Mouse (Mus musculus) telencephalon, adult 2 months (tissue): ENCODE measurements around the gene Abtb1.

Experiments
- DNase-seq: peaks from one replicate; pipeline ENCODE4 v3.0.0-alpha.2; 2011; ENCODE audit warnings: low read depth, low spot score

The Abtb1 gene

DNA sequence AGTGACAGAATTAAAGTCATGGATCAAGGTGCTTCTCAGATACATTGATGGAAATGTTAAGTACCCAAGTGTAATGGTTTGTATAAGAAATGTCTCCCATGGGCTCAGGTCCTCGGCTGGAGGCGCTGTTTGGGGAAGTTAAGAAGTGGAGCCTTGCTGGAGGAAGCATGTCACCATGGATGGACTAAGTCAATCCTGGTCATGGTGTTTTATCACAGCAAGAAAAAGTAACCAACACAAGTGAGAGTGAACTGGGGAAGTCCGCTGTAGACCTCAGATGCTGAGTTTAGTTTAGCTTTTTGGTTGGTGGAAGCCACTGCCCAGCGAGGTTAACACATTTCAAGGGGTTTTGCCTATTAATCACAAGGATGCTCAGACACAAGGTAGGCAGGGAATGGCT is 12.2 kb downstream of the Abtb1 start:
- no peak for DNase-seq

DNA sequence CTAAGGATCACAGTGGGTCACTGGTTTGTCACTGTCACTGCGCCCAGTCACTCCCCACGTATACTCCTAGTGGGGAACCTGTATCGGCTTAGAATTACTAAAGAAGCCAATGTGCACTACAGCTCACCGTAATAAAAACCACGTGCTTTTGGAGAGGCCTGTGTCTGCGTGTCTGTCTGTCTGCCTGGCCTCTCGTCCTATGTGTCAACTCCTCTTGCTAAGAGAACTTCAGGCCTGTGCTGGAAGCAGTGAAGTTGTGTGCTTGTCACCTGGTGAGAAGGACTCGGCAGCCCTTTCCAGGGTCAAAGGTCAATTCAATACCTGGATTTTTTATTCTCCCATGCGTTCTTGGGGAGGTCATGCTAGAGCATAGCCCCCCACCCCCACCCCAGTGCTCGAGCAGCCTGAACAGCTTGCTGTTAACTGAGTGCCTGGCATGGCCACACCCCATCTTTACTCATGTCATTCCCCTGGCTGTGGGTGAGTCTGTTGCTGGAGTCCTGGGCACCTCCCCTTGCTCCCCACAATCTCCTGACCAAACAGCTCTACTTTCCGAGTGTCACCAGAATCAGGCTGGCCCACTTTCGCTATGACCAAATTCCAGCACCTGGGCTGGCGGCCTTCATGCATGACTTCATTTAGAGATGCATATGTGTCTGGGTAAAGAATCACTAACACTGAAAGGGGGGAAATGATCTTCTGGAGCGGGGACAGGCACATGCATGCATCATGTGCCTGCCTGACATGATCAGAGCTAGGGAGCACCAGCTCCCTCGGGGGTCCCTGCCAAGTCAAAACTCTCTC is 13.4 kb downstream of the Abtb1 start:
- DNase-seq: no peak

DNA sequence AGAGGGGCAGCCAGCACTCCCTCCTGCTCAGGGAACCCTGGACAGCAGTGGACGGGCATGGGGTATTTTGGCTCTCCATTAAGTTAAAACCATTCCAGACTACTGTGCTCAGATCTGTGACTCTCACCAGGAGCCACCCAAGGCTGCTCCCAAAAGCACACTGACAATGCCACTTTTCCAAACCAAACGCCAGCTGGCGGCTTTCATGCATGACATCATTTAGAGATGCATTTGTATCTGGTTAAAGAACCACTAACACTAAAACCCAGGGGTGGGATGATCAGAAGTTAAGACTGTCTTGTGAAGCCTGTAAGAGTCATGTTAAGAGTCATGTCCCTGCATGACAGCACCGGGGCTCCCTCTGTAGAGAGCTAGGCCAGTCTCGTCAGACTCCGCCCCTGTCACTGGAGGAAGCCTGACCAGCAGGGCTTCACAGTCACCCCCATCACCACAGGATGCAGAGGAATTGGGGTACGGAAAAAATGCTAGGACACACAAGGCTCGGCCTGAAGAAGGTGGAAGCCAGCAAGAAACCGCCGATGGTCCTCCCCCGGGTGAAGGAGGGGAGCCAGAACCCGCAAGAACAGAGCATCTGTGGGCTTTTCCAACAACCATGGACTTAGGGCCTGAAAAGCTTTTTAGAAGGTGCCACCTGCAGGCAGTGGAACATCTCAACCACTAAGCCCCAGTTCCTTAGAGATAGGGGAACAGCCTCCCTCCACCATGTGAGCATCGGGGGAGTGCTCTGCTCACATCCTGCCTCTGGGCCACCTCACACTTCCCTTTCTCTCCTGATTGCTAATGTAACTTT is 14.2 kb downstream of the Abtb1 start:
- peak; percentile 71 for DNase-seq

DNA sequence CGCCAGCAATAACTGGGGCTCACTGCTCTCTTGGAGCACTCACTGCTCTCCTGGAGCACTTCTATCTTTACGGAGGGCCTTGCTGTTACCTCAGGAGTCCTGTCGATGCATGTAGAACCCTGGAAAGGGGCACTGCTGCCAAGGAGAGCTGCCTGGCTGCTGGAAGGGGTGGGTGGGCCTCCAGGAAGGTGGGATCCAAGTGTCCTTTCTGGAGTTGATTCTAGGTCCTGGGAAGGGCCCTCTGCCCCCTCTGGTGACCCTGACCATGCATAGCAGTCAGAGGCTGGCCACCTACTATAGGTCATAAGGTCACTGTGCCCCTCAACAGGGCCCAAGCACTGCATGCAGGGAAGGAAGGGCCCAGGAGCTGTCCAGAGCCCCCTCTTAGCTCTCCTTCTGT is 14.8 kb downstream of the Abtb1 start:
- DNase-seq: no peak

DNA sequence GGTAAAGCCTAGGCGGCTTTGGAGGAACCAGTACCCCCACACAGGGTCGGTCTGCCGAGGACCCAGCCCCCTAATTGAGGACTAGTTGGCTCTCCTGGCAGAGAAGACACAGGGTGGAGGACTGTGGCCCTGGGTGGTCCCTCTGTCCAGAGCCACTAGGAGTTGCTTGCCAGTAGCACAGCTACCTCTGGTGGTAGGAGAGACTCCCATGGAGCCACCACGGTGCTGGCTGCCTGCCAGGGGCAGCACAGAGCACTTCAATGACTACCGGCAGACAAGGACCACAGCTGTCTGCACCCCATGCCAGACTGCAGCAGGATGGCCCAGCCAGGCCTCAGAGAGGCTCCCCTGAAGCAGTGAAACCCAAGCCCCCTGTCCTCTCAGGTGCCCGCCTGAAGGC is 15.2 kb downstream of the Abtb1 start:
- DNase-seq: no peak

DNA sequence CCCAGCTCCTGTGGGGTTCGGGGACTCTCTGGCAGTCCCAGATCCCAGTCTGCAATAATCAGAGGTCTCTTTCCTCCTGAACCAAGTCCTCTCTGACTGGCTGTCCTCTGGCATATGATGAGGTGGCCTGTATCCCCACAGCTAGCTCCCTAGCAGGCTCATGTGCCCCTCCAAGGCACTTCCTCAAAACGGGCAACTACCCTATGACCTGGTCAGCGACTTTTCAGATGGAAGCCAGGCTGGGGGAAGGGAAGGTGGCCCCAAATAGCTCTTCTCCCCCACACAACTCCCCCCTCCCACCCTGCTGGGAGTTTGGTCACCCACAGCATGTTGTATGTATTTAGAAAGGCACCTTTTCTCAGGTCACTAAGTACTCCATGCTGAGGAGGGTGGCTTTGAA is 15.7 kb downstream of the Abtb1 start:
- no peak for DNase-seq

DNA sequence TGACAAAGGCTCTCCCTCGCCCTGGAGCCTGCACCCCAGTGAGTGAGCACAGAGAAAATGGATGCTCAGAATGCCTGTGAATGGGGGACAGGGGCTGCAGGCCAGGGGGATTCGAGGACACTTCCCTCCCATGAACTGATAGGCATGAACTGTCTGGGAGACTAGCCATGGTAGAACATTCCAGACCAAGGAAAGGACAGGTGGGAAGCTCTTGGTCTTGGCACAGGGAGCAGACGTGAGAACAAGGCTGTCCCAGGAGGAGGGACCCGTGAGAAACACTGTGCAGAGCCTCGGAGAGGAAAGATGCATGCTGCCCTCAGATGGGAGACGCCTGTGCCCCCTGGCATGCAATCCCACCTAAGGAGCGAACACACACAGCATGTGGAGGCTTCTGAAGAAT is 17.6 kb downstream of the Abtb1 start:
- no peak for DNase-seq

DNA sequence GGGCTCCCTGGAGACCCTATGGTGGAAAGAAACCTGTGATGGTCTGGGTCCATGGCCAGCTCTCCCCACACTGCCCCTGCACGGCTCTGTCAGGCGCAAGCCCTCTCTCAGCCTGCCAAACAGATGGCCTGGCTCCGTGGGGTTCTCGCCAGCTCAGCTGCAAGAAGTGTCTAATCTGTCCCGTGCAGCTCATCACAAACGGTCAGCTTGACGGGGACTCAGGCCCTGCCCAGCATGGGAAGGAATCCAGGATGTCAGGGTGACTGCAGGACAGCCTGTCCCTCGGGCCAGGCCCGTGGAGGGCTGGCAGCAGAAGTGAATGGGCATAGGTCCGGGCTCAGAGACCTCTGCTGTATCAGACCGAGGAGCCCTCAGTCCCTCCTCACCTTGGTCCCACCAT is 19.9 kb downstream of the Abtb1 start:
- no peak for DNase-seq

DNA sequence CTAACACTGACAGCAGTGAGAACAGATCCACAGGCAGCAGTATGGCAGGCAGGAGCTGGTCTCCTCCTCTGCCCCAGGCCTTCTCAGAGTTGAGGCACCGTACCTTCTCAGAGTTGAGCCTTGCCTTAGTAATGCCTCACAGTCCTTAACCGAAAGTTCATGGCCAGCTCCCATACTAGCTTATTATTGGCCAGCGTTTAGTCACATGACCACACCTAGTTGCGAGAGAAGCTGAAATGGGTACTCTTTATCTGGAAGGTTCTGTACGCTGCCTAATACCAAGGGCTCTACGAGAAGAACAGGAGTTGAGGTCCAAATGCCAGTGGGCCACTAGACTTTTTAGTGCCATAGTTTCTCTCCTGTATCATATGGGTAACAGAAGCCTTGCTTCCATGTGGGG is 20.5 kb downstream of the Abtb1 start:
- DNase-seq: no peak

DNA sequence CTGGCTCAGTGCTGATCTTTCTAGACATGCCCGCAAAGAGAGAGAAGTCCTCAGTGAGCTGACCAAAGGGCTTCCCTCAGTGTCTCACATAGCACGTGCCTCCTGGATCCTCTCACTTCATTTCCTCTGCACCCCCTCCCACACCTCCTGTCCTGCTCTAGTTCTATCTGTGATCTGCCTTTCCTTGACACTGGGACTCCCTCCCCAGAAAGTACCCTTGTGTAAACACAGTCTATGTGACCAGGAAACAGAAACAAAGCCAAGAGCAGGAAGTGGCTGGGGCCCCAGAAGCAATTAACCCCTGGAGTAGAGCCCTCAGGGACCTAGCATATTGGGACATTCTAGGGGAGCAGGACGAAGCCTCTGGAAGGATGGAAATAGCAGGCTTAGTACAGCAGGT is 20.9 kb downstream of the Abtb1 start:
- no peak for DNase-seq

DNA sequence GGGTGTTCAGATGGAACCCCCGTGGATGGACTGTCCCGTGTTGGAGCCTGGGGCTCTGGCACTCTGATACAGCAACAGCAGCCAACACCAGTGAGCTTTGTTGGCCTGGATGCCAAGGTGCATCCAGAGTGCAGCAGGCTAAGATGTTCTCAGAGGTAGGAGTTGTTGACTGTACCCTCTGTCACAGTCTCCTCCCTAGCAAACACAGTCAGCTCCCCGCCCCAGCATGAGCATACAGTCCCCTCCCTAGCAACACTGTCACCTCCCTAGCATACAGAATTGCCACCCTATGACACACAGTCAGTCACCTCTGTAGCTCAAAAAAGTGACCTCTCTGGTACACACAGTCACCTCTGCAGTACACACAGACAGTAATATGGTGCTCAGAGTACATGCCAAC is 24.9 kb downstream of the Abtb1 start:
- no peak for DNase-seq

DNA sequence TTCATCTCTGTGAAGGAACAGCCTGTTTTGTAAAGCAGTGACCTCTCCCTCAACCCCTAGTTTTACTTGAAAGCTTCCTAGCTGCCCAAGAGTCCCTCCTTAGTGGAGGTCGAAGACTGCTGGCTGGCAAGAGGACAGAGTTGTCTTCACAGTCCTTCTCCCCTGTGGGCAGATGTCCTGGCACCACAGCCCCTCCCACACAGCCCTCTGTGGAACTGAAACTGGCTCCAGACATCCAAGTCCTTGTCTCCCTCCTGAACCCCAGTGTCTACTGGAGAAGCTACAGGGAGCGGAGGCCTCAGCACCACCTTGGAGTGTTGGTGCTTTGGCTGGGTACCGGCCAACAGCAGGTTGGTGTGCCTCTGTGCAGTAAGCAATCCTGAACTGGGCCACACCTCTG is 26.3 kb downstream of the Abtb1 start:
- DNase-seq: no peak

DNA sequence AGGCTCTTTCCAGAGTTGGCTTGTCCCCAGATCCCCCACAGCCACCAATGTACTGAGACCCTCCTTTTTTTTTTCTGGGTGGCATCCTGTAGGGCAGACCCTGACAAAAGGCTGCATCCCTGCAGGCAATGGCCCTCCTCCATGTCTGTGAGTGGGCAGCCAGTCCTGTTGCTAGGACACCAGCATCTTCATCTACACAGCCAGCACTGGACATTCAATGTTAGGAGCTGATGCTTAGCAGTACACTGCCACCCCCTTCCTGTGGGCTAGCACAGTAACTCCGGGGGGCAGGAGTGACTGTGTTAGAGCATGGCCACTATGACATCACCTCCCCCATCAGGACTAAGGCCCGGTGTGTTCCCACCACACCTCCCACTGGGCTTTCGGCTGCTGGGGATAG is 26.7 kb downstream of the Abtb1 start:
- DNase-seq: no peak

DNA sequence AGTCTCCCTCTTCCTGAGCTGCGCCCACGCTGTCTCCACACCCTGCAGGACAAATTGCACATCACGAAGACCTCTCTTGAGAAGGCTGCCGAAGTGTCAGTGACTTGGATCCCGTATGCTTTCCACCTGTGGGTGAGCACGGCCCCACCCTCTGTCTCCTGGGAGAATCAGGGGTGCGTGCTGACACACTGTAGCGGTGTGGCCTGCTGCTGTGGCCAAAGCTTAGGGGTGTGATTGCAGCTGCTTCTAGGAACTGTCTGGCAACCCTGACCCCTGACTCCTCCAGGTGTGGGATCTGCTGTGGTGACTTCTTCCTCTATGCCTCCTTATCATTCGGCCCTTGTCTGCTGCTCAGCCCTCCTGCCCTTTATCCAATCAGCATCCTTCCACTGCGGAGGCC is 28.0 kb downstream of the Abtb1 start:
- no peak for DNase-seq

DNA sequence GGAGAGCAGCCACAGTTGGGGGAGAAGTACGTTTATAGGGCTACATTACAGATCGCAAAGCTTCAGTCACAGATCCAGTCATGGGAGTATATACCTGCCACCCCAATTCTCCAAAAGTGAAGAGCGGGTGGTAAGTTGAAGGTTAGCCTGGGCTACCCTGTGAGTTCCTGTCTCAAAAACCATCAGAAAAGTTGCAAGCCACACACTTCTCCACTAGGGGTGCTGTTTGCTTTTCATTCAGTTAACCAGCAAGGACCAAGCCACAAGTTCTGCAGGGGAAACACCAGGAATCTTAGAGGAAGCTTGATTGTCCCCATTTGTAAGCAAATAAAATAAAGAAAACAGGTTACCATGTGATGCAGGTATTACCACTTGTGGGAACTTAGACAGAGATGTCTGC is 28.9 kb downstream of the Abtb1 start:
- no peak for DNase-seq

DNA sequence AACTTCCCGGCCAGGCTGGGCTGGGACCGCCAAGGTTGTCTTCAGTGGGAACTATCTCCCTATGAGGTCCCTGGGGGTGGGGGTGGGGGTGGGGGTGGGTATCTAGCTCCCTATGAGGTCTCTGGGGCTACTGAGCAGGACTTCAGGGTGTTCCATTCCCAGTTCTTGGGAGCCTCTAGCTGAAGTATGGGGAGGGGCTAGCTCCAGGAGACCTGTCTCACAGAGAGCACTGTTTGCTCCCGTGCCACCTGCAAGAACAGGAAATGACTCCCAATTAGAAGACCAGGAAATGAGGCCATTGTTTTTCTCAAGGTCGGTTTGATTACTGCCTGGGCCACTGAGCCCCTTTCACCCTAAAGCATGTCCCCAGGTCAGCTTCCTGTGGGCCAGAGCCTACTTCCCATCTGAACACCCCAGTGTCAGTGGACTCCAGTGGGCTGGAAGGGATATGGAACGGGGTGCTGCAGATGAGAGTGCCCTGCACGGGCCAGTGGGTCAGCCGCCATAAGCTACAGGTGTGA is 29.8 kb downstream of the Abtb1 start:
- DNase-seq: no peak

DNA sequence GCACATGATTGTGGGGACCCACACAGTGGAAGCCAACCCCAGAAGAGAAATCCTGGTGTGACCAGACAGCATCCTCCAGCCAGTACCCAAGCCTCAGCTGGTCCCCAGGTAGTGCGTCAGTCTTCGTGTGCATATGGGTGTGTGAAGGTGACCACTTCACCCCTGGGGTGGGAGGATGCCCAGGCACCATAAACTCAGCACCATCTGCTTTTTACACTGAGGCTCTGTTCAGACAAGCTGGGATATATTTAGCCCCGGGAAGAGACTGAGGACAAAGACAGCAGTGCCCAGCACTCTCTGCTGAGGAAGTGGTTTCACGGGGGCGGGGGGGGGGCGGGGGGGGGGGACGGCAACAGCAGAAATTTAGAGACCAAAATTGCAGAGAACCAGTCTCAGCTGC is 30.4 kb downstream of the Abtb1 start:
- no peak for DNase-seq

DNA sequence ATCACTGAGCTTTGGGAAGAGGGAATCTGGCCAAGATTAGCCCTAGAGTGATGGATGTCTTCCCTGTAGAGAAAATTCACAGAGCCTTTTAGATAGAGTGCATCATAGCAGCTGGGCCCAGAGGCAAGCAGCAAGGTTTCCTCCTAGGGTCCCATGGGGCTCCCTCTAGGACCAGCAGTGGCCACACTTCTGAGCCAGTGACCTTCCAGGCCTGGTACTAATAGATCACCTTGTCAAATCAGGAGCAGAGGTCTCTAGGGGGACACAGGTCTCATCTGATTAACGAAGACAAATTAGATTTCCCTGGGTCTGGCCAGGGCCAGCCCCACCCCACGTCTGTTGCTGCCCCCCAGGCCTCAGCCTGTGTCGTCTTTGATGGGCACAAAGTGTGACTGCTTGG is 31.5 kb downstream of the Abtb1 start:
- DNase-seq: no peak

DNA sequence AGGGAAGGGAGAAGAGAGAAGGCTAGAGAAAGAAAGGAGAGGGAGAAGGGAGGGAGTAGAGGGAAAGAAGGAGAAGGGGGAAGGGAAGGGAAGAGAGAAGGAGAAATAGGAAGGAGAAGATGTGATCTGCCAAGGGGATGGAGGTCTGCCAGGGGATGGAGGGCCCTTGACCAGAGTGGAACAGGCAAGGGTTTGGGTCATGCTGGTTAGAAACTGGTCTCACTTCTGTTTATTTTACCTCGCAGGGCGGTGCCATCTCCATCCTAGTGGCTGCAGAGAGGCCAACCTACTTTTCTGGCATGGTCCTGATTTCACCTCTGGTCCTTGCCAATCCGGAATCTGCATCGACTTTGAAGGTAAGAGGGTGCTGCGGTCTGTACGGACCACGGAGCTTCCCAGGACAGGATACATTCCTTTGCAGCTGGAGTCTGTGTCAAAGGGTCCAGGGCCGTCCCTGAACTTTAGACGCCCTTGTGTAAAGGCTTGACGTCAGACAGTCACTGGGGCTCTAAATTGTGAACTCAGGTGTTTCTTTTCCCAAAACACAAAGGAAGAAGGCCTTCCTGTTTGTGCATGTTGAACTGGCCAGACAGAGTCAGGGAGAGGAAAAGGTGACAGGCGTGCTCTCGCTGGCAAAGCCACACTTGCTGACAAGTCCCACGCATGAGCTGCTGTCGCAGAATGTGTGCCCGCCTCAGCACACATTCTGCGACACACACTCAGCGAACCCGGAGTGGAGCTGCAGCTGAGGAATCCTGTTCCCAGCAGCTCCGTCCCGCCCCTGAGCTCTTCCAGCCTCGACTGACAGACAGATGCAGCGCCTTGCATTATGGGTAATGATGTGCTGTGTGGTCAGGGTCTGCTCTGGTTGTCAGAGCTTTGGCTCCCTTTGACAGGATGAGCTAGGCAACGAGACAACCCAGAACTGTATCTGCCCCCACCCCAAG is 32.4 kb downstream of the Abtb1 start:
- DNase-seq: no peak

DNA sequence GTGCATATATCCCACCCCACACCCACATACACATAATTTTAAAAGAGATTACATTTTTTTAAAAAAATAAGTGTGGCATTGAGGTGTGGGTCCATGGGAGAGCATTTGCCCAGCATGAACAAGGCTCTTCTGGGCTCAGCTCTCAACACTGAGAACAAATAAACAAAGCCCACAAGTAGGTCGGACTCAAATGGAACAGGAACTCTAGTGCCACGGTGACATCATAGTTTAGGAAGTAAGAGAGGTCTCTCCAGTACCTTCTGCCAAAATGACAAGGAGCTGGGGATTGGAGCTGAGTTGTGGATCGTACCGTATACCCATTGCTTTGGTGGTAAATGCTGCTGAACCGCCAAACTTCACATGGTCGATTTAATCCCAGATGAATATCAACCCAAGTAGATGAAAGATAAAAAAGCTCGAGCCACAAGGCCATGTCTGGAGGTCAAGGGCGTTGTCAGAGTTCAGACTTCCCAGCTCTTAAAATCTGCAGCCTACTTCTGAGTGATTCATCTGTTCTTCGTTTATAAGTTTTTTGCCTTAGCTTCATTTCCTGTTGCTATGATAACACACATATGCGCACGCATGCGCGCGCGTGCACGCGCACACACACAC is 36.7 kb downstream of the Abtb1 start:
- no peak for DNase-seq

DNA sequence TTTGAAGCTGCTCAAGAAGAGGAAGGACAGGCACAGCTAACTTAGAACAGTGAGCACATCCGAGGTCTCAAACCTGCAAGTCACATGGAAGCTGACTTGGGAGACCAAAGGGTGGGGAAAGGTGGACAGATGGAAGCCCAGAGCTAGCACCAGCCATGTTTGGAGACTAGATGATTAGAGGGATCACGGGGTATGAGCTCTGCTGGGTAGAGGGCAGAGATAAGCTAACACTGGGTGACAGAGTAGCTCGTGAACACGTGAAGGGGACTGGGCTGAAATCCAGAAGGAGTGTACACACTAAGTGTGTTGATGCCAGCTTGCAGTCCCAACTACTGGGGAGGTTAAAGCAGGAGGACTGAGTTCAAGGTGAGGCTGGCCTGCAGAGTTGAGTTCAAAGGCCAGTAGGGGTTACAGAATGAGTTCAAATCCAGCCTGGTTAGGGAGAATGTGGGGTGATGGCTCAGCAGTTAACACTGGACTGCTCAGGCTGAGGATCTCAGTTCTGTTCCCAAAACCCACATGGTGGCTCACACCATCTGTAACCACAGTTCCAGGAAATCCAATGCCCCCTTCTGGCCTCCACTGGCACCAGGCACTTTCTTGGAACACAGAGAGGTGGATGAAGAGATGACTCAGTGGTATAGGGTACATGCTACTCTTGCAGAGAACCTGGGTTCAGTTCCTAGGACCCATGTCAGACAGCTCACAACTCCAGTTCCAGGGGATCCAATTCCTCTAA is 37.7 kb downstream of the Abtb1 start:
- DNase-seq: no peak
